Mouse (Mus musculus) stomach, postnatal 0 days (tissue): ENCODE measurements around the gene Fam71b. TPM values are rescaled to one million over a fixed set of nuclear protein-coding genes. Genes with fewer than 3 reads are reported as not detected.

ENCODE experiments used
- ATAC-seq: fragments of 200-750 bp; cut with Nextera tagmentation; 2 replicates; pipeline ENCODE4 v1.8.0; 2017; ENCODE audit not compliant: low FRiP score, low TSS enrichment
- DNase-seq: peaks from one replicate; pipeline ENCODE4 v3.0.0-alpha.2; 2016; ENCODE audit warnings: low spot score
- H3K27ac ChIP-seq: fragments of 300-500 bp; sonication (generic); replicated peaks from 2 replicates; pipeline ENCODE4 v1.5.1; 2014; ENCODE audit warnings: mild to moderate bottlenecking, control low read depth
- H3K27me3 ChIP-seq: fragments of 300-500 bp; sonication (generic); 2 replicates; pipeline ENCODE4 v1.6.1; 2014; ENCODE audit warnings: low read length; ENCODE audit not compliant: control insufficient read depth, insufficient read depth
- H3K36me3 ChIP-seq: fragments of 300-500 bp; sonication (generic); 2 replicates; pipeline ENCODE4 v1.6.1; 2014; ENCODE audit warnings: low read length, mixed read lengths; ENCODE audit not compliant: control insufficient read depth, insufficient read depth
- H3K4me1 ChIP-seq: fragments of 300-500 bp; sonication (generic); replicated peaks from 2 replicates; pipeline ENCODE4 v1.6.1; 2014; ENCODE audit warnings: antibody characterized with exemption; ENCODE audit not compliant: control insufficient read depth, insufficient read depth
- H3K4me2 ChIP-seq: fragments of 300-500 bp; sonication (generic); replicated peaks from 2 replicates; pipeline ENCODE4 v1.6.1; 2014; ENCODE audit warnings: low read depth, mild to moderate bottlenecking, control low read depth, moderate library complexity
- H3K4me3 ChIP-seq: fragments of 300-500 bp; sonication (generic); 2 replicates; pipeline ENCODE4 v1.5.1; 2014; ENCODE audit warnings: low read depth, low read length, control low read depth
- H3K9ac ChIP-seq: fragments of 300-500 bp; sonication (generic); 2 replicates; pipeline ENCODE4 v1.6.1; 2014; ENCODE audit warnings: mild to moderate bottlenecking, low read length, control low read depth, mixed read lengths
- H3K9me3 ChIP-seq: fragments of 300-500 bp; sonication (generic); 2 replicates; pipeline ENCODE4 v1.6.1; 2016; ENCODE audit warnings: low read length; ENCODE audit not compliant: control insufficient read depth
- CTCF ChIP-seq: IDR thresholded peaks from 2 replicates; pipeline ENCODE4 v1.5.1; 2016; ENCODE audit warnings: antibody characterized with exemption, low read depth, mild to moderate bottlenecking, moderate library complexity
- EP300 ChIP-seq: optimal IDR thresholded peaks from 2 replicates; pipeline ENCODE3; 2016; ENCODE audit warnings: antibody characterized with exemption
- WGBS: fragments of 180-500 bp; shearing (Covaris S2); extraction: QIAGEN DNeasy Blood & Tissue Kit; methylation state at CpG from one replicate; pipeline ENCODE4 v1.1.7; 2014; 5-methylcytosine and 5-hydroxymethylcytosine counted together
- polyA plus RNA-seq: library from polyadenylated mRNA; unstranded; fragments of >200 nt; fragmentation: Nextera tagmentation; extraction: Ambion mirVana; gene quantifications from 2 replicates; pipeline ENCODE4 v1.2.1, GENCODE M21; 2015

Fam71b gene
- not detected in 2 replicates for polyA plus RNA-seq

- Histone ChIP-seq H3K27ac (no peak within 1 kb of the TSS), H3K36me3 (no peaks in the 10 kb centered on the region), H3K4me2 (no peak within 1 kb of the TSS), H3K4me3 (no peak within 1 kb of the TSS), H3K9me3 (no peaks in the 10 kb centered on the region), H3K4me1 (no peaks in the 10 kb centered on the region), H3K27me3 (no peaks in the 10 kb centered on the region), H3K9ac (no peak within 1 kb of the TSS)
- TF ChIP-seq CTCF (no peak), EP300 (no peak)
- ATAC-seq (no peak), DNase-seq (no peak)
- WGBS = 62% methylated on average over 13 of the region's 13 CpGs
Observed at GRCm38 (mm10) chr11:46396167-46396859, at the start of gene Fam71b. Gene Fam71b (plus strand): TSS chr11:46396559.

- Histone ChIP-seq H3K4me3 (no peak overlapping the region), H3K4me1 (no peaks in the 10 kb centered on the region), H3K9ac (no peak overlapping the region), H3K9me3 (no peaks in the 10 kb centered on the region), H3K27me3 (no peaks in the 10 kb centered on the region), H3K4me2 (no peak overlapping the region), H3K27ac (no peak overlapping the region), H3K36me3 (no peaks in the 10 kb centered on the region)
- WGBS = 68% methylated on average over 5 of the region's 5 CpGs
- ATAC-seq (no peak), DNase-seq (no peak)
- TF ChIP-seq EP300 (no peak), CTCF (no peak)
Observed at GRCm38 (mm10) chr11:46347756-46348155, 48.6 kb upstream of the Fam71b start.

- Histone ChIP-seq H3K4me2 (no peak overlapping the region), H3K9me3 (no peaks in the 10 kb centered on the region), H3K4me1 (no peaks in the 10 kb centered on the region), H3K36me3 (no peaks in the 10 kb centered on the region), H3K4me3 (no peak overlapping the region), H3K9ac (no peak overlapping the region), H3K27me3 (no peaks in the 10 kb centered on the region), H3K27ac (no peak overlapping the region)
- no peak for ATAC-seq
- no peak for DNase-seq
- no peak for TF ChIP-seq CTCF
- TF ChIP-seq EP300 = no peak
- WGBS = 87% methylated on average over 3 of the region's 3 CpGs
Observed at GRCm38 (mm10) chr11:46348416-46348815, 47.9 kb upstream of the Fam71b start.

- ATAC-seq = no peak
Observed at GRCm38 (mm10) chr11:46349681-46350410, 46.5 kb upstream of the Fam71b start.

GRCm38 (mm10) chr11:46358369-46358768 is 38.0 kb upstream of the Fam71b start:
- Histone ChIP-seq H3K4me2 (no peak overlapping the region), H3K27ac (no peak overlapping the region), H3K9ac (no peak overlapping the region), H3K9me3 (no peaks in the 10 kb centered on the region), H3K4me1 (no peaks in the 10 kb centered on the region), H3K36me3 (no peaks in the 10 kb centered on the region), H3K27me3 (no peaks in the 10 kb centered on the region), H3K4me3 (no peak overlapping the region)
- no peak for TF ChIP-seq EP300
- no peak for TF ChIP-seq CTCF
- 53% methylated on average over 1 of the region's 1 CpGs for WGBS
- DNase-seq (no peak), ATAC-seq (no peak)

More at GRCm38 (mm10) chr11:46349681-46350410, 46.5 kb upstream of the Fam71b start:
- Histone ChIP-seq H3K4me2 (no peak overlapping the region), H3K9me3 (no peaks in the 10 kb centered on the region), H3K4me3 (no peak overlapping the region), H3K27ac (no peak overlapping the region), H3K36me3 (no peaks in the 10 kb centered on the region), H3K27me3 (no peaks in the 10 kb centered on the region), H3K4me1 (no peaks in the 10 kb centered on the region), H3K9ac (no peak overlapping the region)
- TF ChIP-seq EP300 (no peak), CTCF (no peak)
- 39% methylated on average over 2 of the region's 2 CpGs for WGBS
- no peak for DNase-seq
